Mouse (Mus musculus): Measurements from ENCODE around the gene Il10ra. TPM values are rescaled to one million over a fixed set of nuclear protein-coding genes. Genes with fewer than 3 reads are reported as not detected.

Il10ra gene
- polyA plus RNA-seq, 1 experiment from 2014 or later, result 0.64 TPM

Small RNA genes lying within 50 kb of the gene (microRNA-seq; reads per million reads assigned to microRNA genes)
- not detected for gene Mir7086

Other genes starting within 250 kb of the Il10ra start
- gene Mpzl2, start 229.3 kb downstream of the Il10ra start, polyA plus RNA-seq (2015; fragmentation: Nextera tagmentation; extraction: Ambion mirVana), result 1.4 TPM in 2 replicates
- 0.75 and 1.2 TPM in 2 replicates for gene Mpzl3, start 214.0 kb downstream of the Il10ra start, polyA plus RNA-seq (2015; fragmentation: Nextera tagmentation; extraction: Ambion mirVana)
- 0.29 and 0.32 TPM in 2 replicates for gene Jaml, start 190.0 kb downstream of the Il10ra start, polyA plus RNA-seq (2015; fragmentation: Nextera tagmentation; extraction: Ambion mirVana)
- 10.0 and 11.3 TPM in 2 replicates for gene Scn2b, start 151.4 kb downstream of the Il10ra start, polyA plus RNA-seq (2015; fragmentation: Nextera tagmentation; extraction: Ambion mirVana)
- 0.28 and 0.31 TPM in 2 replicates for gene Scn4b, start 130.8 kb downstream of the Il10ra start, polyA plus RNA-seq (2015; fragmentation: Nextera tagmentation; extraction: Ambion mirVana)
- 0.12 and 0.18 TPM in 2 replicates for gene BC049352, start 87.1 kb downstream of the Il10ra start, polyA plus RNA-seq (2015; fragmentation: Nextera tagmentation; extraction: Ambion mirVana)
- not detected in 2 replicates for gene Tmprss4, start 65.1 kb downstream of the Il10ra start, polyA plus RNA-seq (2015; fragmentation: Nextera tagmentation; extraction: Ambion mirVana)
- not detected in 2 replicates for gene Tmprss13, start 50.0 kb upstream of the Il10ra start, polyA plus RNA-seq (2015; fragmentation: Nextera tagmentation; extraction: Ambion mirVana)
- gene Fxyd6, start 101.0 kb upstream of the Il10ra start, polyA plus RNA-seq (2015; fragmentation: Nextera tagmentation; extraction: Ambion mirVana), result 722 and 817 TPM in 2 replicates
- 10.8 and 14.3 TPM in 2 replicates for gene Fxyd2, start 130.5 kb upstream of the Il10ra start, polyA plus RNA-seq (2015; fragmentation: Nextera tagmentation; extraction: Ambion mirVana)
- 17.9 and 20.6 TPM in 2 replicates for gene Dscaml1, start 157.5 kb upstream of the Il10ra start, polyA plus RNA-seq (2015; fragmentation: Nextera tagmentation; extraction: Ambion mirVana)